Mouse (Mus musculus) lung, postnatal 4 days (tissue): ENCODE results near the gene Ifitm7.
A peak's percentile ranks its signal among the peaks of the same experiment; 100 is the strongest.
"Not testable (repeated sequence)": the region's sequence is repeated elsewhere in the genome, so short reads cannot be mapped to it uniquely, and the experiment has no call there.

Source experiments
- DNase-seq, 2 experiments: peaks; one replicate each; pipeline ENCODE4 v3.0.0; 2021

Gene Ifitm7

DNA sequence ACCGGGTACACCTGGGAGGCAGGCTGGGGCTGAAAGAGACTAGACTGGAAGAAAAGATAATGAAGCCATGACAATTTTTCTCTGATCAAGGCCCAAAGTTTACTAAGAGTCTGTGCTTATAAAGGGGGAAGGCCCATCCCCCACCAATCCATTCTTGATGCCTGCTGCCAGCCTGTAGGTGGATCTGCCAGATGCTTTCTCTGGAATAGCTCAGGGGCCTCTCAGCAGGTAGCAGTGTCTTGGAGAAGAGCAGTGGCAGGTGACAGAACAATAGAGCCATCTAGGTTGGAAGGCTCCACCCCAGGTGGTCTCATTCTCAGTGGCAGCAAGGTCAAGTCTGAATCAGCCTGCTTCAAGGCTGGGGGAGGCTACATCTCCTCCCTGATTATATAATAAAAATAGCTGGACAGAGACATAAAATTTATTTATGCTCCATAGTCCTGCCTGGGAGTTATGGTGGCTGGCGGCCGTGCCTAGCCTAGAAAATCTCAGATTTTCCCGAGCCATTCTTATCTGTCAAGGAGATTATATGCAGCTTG is 10.3 kb downstream of the Ifitm7 start:
- DNase-seq = not testable (repeated sequence)

DNA sequence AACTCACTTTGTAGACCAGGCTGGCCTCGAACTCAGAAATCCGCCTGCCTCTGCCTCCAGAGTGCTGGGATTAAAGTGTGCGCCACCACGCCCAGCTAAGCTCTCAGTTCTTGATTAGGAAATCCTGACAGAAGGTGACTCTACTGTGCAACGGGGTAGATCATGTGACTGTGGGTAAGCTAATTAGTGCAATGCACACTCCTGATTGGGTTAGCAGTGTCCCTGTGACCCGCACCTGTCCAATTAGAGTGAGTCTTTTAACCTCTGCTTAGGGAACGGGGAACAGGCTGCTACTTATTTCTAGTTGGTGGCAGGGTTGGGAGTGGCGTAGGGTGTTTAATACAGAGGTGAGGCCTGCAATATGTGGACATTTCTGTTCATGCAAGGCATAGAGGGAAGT is 14.6 kb downstream of the Ifitm7 start:
- DNase-seq = no peak

DNA sequence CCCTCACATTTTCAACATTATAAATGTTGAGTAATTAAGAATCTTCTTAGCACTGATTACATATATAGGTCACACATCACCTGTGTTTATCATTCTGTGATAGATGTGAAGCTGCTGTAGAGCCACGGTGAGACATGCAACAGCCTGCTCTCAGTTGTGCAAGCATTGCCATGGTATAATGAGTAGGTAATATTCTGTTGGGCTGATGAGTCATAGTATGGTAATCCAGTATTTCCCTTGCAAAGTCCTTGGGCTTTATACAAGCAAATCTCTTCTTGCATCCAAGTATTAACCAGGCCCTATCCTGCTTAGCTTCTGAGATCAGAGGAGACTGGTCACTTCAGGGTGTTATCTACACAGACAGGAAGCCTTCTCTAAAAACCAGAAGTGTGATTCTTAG is 17.6 kb downstream of the Ifitm7 start:
- DNase-seq = no peak

DNA sequence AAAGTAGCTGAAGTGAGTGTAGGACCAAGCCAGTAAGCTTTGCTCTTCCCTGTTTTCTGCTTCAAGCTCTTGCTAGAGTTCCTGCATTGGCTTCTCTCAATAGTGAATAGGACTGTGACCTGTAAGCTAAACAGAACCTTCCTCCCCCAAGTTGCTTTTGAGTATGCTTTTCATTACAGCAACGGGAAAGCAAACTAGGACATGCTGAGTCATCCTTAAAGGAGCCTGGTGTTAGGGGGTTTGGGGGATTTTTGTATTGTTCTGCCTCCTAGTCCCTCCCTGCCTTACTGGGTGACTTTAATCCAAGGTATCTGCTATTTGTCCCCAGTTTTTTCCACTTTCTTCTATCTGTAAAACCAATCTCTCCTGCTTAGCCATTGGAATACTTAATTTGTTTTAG is 24.6 kb downstream of the Ifitm7 start:
- DNase-seq = no peak

DNA sequence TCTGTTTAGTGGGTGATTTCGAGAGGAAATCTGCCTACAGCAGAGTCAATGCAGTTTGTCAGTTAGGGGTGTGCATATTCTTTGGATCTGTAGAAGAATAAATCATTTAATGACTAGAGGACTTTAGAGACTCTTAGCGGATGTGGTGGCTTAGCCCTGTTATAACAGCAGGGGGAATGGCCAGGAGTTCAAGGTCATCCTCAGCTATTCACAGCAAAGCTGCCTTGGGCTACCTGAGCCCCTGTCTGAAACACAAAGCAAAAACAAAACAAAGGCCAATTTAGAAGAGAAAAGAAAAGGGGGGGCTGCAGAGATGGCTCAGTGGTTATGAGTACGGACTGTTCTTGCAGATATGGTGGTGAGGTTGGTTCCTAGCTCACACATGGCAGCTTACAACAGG is 35.4 kb downstream of the Ifitm7 start:
- no peak for DNase-seq

DNA sequence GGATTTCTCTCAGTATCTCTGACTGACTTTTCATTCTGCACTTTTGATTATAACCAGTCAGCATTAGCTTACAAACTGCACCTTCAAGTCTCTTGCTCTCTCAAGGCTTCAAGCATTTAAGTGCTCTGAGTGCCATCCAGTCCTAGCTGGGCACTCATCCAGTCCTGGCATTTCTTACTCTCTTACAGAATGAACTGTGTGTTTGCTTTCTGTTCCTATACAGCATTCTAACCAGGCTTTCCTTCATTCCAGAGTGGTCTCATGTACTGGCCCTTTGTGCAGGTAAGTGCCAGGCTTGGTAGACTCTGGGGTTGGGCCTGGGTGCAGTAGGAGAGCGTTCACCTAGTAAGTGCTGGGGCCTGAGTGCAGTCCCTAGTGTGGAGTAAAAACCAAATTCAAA is 40.4 kb downstream of the Ifitm7 start:
- DNase-seq = peak; percentile 63 to 73

DNA sequence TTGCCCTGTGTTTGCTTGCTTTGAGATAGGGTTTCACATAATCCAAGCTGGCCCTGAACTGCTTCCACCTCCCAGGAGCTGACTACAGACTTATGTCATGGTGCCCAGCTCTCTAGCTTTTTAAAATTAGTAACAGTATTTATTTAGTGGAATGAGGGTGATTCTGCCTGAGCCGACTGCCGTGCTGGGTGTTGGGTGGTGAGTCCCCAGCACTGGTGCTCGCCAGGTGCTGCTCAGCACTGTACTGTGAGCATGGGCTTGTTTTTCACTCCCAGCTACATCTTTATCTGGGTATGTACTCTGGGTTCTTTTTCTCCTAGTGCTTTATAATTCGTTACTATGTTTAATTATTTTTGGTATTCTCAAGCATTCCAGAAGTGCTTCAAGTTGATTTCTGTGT is 41.5 kb downstream of the Ifitm7 start:
- DNase-seq = no peak

DNA sequence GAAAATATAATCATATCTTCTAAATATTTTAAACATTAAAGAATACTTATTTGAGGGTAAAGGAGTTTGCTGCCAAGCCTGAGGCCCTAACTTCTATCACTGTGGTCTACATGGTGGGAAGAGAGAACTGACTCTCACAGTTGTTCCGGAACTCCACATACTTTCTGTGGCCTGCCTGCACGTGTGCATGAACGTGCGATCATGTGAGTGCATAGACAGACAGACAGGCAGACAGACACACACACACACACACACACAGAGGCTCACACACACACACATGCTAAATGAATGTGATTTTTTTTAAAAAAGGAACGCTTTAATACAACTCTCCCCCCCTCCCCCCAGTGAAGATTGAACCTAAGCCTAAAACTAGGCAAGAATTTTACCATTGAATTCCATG is 41.9 kb downstream of the Ifitm7 start:
- DNase-seq = no peak

DNA sequence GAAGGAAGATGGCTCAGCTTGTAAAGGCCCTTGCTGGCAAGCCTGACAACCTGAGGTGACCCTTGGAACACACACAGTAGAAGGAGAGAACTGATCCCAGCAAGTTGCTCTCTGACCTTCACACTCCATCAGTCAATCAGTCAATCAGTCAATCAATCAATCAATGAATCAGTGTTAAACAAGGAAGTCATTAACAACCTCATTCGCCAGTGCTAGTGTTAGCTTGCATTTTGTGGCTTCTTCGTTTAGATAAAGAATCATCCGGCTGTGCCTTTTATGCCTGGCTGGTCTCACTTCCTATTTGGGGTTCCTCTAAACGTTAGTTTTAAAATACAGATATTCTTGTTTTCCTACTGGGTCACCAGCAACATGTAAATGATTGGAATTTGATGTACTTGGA is 42.5 kb downstream of the Ifitm7 start:
- no peak for DNase-seq

DNA sequence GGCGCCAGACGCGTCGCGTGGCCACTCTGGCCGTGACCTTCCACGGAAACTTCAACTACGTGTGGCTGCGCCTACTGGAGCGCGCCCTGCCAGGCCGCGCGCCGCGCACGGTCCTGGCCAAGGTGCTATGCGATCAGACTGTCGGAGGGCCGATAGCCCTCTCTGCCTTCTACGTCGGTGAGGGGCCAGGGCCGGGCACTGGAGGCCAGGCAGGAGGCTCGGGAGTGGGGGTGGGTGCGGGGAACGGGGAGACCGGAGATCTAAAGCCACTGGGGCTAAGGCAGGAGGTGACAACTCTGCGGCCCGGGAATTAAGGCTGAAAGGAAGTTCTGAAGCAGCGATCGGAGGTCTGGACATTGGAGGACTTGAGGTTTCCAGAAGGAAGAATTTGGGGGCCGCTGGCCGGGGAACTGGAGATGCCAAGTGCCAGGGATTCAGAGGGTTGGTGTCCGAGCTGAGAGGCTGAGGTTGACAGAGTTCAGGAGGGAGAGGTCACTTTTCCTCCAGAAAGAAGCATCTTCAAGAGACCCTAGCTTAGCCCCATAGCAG is 45.8 kb downstream of the Ifitm7 start:
- no peak for DNase-seq

DNA sequence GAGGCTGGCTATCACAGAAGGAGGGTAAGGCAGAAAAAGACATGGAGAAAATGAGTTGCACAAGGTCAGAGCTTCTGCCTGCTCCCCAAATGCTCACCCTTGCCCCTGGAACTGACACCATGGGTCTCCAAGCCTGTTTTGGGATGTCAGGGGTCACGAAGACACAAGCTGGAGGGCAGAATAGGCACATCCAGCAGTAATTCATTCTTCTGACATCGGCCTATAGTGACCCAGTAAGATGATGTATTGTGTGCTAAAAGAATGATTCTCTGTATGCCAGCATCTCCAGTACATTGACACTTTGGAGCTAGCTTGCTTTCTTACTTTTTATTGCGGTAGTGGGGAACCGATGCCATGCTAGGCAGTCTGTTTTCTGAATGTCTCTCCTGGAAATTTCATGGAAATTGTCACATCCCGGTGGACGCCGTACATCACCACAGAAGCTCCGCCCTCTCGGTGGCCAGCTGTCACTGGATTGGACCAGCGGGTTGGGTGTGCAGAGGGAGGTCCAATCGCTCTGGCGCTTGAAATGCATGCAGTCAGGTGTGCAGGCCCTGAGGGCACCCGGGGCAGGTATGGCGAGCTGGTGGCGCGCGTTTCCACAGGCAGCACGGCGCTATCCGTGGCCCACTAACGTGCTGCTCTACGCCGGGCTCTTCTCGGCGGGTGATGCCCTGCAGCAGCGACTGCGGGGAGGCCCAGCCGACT is 46.4 kb downstream of the Ifitm7 start:
- DNase-seq = peak; percentile 67 to 77
